Mouse (Mus musculus) hindbrain, postnatal 0 days (tissue): ENCODE data around the gene Prr5l. TPM values are rescaled to one million over a fixed set of nuclear protein-coding genes. Genes with fewer than 3 reads are reported as not detected.

ENCODE experiments used
- ATAC-seq: fragments of 200-750 bp; cut with Nextera tagmentation; 2 replicates; pipeline ENCODE4 v1.8.0; 2017; ENCODE audit warnings: mild to moderate bottlenecking, moderate TSS enrichment, moderate library complexity
- DNase-seq: peaks from one replicate; pipeline ENCODE4 v3.0.0-alpha.2; 2015; ENCODE audit warnings: low spot score
- H3K27ac ChIP-seq: fragments of 300-500 bp; sonication (generic); 2 replicates; pipeline ENCODE4 v1.5.1; 2014; ENCODE audit warnings: mild to moderate bottlenecking
- H3K27me3 ChIP-seq: fragments of 300-500 bp; sonication (generic); 2 replicates; pipeline ENCODE4 v1.6.1; 2014; ENCODE audit warnings: low read length, mixed read lengths; ENCODE audit not compliant: insufficient read depth
- H3K36me3 ChIP-seq: fragments of 300-500 bp; sonication (generic); 2 replicates; pipeline ENCODE4 v1.6.1; 2014; ENCODE audit warnings: low read length, mixed read lengths; ENCODE audit not compliant: insufficient read depth
- H3K4me1 ChIP-seq: fragments of 300-500 bp; sonication (generic); 2 replicates; pipeline ENCODE4 v1.6.1; 2014; ENCODE audit warnings: antibody characterized with exemption, low read length, mixed read lengths; ENCODE audit not compliant: insufficient read depth
- H3K4me2 ChIP-seq: fragments of 300-500 bp; sonication (generic); 2 replicates; pipeline ENCODE4 v1.6.1; 2014; ENCODE audit warnings: low read depth, mild to moderate bottlenecking, low read length, moderate library complexity, mixed read lengths
- H3K4me3 ChIP-seq: fragments of 300-500 bp; sonication (generic); 2 replicates; pipeline ENCODE4 v1.5.1; 2014; ENCODE audit warnings: low read length
- H3K9ac ChIP-seq: fragments of 300-500 bp; sonication (generic); replicated peaks from 2 replicates; pipeline ENCODE4 v1.6.1; 2014; ENCODE audit warnings: mild to moderate bottlenecking, low read length, moderate library complexity, mixed read lengths
- H3K9me3 ChIP-seq: fragments of 300-500 bp; sonication (generic); 2 replicates; pipeline ENCODE4 v1.6.1; 2016; ENCODE audit warnings: low read length, mixed read lengths
- CTCF ChIP-seq: IDR thresholded peaks from 2 replicates; pipeline ENCODE4 v1.5.1; 2016; ENCODE audit warnings: antibody characterized with exemption, control low read depth, low read depth
- WGBS: fragments of 180-500 bp; shearing (Covaris S2); extraction: QIAGEN DNeasy Blood & Tissue Kit; methylation state at CpG from one replicate; pipeline ENCODE4 v1.1.7; 2014; 5-methylcytosine and 5-hydroxymethylcytosine counted together
- polyA plus RNA-seq: library from polyadenylated mRNA; unstranded; fragments of >200 nt; fragmentation: Nextera tagmentation; extraction: Ambion mirVana; gene quantifications from 2 replicates; pipeline ENCODE4 v1.2.1, GENCODE M21; 2015
- total RNA-seq: library from RNA; depleted of rRNA; stranded (reverse); fragments of >200 nt; gene quantifications from 2 replicates; pipeline ENCODE4 v1.2.3, GENCODE M21; 2014

Prr5l gene
- total and polyA plus RNA-seq, 2 experiments from 2014 or later = 3.6 to 8.0 TPM

DNA sequence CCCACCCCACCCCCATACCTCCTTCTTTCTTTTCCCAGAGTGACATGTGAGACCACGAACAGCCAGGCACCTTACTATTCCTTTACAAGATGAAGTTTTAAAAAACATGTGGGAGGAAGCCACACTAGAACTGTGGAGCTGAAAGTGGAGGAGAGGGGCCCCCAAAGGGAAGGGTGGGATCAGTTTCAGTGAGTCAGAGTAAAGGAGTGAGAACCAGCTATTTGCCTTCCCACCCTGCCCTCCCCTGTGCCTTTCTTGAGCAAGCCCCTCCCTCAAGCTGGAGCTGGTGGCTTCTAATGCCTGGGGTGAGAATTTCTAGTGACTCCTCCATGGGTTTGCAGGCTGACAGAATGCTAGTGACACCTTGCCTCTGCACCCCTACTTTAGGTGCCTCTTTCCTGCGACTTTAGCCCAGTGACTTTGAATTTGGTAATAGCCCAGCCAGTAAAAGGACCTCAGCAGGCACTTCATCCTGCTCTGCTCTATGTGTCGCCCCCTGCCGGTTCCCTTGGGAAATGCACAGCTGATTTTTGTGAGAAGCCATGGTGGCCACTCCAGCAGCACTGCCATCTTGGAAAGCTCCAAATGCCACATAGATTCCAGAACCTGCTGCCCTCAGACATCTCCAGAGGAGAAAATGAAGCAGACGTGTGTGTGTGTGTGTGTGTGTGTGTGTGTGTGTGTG lies 67.4 kb downstream of the Prr5l start:
- Histone ChIP-seq H3K27ac (no peak overlapping the region), H3K4me2 (no peak overlapping the region), H3K27me3 (no peaks in the 10 kb centered on the region), H3K9ac (no peak overlapping the region), H3K9me3 (no peaks in the 10 kb centered on the region), H3K4me1 (no peaks in the 10 kb centered on the region), H3K36me3 (no peaks in the 10 kb centered on the region), H3K4me3 (no peak overlapping the region)
- 42% methylated on average over 5 of the region's 5 CpGs for WGBS
- TF ChIP-seq CTCF = peak; percentile 53
- ATAC-seq = no peak
- DNase-seq = no peak

DNA sequence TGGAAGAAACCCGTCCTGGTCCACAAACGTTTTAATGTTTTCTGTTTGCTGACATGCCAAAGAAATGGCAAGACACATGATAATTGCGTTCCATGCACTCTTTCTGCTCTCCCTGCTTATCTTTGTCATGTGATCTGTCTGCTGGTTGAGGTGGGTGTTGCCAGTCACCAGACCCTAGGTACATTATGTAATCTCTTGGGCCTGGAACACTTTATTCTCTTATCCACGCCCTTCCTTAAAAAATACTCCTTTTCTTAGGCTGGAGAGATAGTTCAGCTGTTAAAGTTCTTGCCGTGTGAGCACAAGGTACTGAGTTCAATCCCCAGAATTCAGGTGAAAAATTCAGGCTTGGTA lies 68.6 kb downstream of the Prr5l start:
- Histone ChIP-seq H3K4me2 (no peak overlapping the region), H3K9ac (no peak overlapping the region), H3K27ac (no peak overlapping the region), H3K27me3 (no peaks in the 10 kb centered on the region), H3K36me3 (no peaks in the 10 kb centered on the region), H3K9me3 (no peaks in the 10 kb centered on the region), H3K4me1 (no peaks in the 10 kb centered on the region), H3K4me3 (no peak overlapping the region)
- no peak for TF ChIP-seq CTCF
- ATAC-seq = no peak
- WGBS = 85% methylated on average over 5 of the region's 5 CpGs
- no peak for DNase-seq

DNA sequence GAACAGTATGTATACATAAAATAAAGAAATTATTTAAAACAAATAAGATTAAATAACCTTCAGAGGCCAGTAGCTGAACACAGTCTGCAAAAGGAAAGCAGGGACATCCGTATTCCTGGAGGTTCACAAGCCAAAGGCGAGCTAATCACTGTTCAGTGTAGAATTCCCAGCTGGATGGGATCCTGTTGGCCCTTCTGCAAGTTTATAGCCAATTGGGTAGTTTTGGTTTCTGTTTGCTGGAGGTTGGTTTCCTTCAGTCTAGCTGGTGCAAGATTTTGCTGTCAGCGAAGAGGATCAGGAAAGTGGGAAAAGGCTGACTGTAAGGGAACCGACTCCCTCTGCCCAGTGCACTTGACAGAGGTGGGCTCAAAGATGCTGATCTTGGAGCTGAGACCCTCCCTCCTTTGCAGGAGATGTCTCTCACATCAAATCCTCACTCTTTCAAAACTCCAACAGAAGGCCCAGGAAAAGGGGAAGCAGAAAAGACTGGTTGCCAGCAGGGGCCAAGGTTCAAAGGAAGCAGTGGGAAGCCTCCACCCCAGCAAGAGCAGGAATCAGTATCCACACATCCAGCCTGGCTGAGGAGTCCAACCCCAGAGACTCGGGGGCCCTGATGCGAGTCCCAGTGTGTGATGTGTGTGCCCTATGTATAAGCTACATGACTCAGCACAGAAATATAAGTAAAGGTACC lies 69.1 kb downstream of the Prr5l start:
- no peak for DNase-seq
- Histone ChIP-seq H3K4me2 (no peak overlapping the region), H3K27ac (no peak overlapping the region), H3K9ac (no peak overlapping the region), H3K4me1 (no peaks in the 10 kb centered on the region), H3K4me3 (no peak overlapping the region), H3K9me3 (no peaks in the 10 kb centered on the region), H3K27me3 (no peaks in the 10 kb centered on the region), H3K36me3 (no peaks in the 10 kb centered on the region)
- no peak for TF ChIP-seq CTCF
- 79% methylated on average over 6 of the region's 6 CpGs for WGBS
- ATAC-seq = no peak

DNA sequence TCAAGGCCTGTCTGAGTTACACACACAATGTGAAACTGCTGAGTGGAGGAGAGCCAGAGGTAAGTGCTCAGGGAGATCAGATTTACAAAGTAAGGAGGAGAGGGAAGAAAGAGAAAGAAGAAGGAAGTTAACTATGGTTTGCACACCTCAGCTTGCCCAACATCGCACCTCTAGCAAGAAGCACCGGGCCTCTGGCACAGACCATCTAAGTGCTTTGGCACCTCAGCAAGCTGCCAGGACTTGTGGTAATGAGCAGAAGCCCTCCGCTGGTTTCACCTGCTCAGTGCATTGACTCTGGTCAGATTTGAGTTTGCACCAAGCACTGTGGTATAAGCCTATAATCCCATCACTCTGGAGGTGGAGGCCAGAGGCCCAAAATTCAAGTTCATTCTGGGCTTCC lies 70.9 kb downstream of the Prr5l start:
- DNase-seq = no peak
- no peak overlapping the region for H3K9ac ChIP-seq
- H3K27me3 ChIP-seq = no peaks in the 10 kb centered on the region
- no peak for ATAC-seq
- WGBS = 81% methylated on average over 3 of the region's 3 CpGs
- H3K4me3 ChIP-seq = no peak overlapping the region
- H3K9me3 ChIP-seq = no peaks in the 10 kb centered on the region
- no peaks in the 10 kb centered on the region for H3K36me3 ChIP-seq
- no peaks in the 10 kb centered on the region for H3K4me1 ChIP-seq
- TF ChIP-seq CTCF = no peak
- H3K27ac ChIP-seq = no peak overlapping the region
- H3K4me2 ChIP-seq = no peak overlapping the region

DNA sequence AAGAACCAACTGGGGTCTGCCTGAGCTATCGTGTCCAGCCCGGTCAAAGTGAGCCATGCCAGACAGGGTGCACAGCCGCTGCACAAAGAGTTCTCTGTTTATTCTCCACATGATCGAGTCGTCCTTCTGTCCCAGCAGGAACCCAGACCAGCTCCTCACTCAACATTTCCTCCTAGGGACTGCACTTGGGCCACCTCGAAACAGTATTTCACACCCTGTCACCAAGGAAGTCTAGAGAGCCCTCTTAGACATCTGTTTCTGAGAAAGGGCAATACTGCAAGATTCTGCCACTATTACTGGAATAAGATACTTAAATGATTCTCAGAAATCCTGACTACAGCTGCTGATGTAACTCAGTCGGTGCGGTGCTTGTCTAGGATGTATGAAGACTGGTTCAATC lies 72.1 kb downstream of the Prr5l start:
- no peak overlapping the region for H3K4me3 ChIP-seq
- 55% methylated on average over 8 of the region's 8 CpGs for WGBS
- no peak overlapping the region for H3K4me2 ChIP-seq

DNA sequence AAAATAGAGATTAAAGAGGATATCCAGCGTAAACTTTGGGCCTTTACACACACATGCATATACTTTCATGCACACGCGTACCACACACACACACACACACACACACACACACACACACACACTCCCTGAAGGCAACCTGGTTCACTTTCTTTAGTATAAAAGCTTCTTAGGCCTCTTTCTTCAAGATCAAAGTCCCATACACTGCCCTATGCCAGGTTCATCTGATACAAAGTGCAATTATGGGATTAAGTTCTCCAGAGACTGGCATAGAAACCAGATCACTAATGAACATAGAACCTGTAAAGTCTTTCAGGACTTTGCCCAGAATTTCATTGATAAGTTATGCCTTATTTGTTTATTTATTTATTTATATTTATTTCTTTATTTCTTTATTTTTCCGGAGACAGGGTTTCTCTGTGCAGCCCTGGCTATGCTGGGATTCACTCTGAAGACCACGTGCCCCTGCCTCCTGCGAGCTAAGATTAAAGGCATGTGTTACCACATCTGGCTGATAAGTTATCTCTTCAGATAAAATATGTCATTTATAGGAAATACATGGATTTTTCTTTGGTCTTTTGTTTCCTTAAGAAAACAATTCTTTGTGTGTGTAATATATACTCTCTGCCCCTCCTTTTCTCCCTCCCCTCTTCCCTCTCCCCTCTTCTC lies 73.1 kb downstream of the Prr5l start:
- 96% methylated on average over 6 of the region's 6 CpGs for WGBS
- no peaks in the 10 kb centered on the region for H3K9me3 ChIP-seq

More for the DNA sequence above, 72.1 kb downstream of the Prr5l start:
- H3K27ac ChIP-seq = no peak overlapping the region
- H3K9me3 ChIP-seq = no peaks in the 10 kb centered on the region
- H3K9ac ChIP-seq = no peak overlapping the region
- H3K36me3 ChIP-seq = no peaks in the 10 kb centered on the region
- ATAC-seq (no peak), DNase-seq (no peak)
- no peak for TF ChIP-seq CTCF
- H3K27me3 ChIP-seq = no peaks in the 10 kb centered on the region
- H3K4me1 ChIP-seq = no peaks in the 10 kb centered on the region

DNA sequence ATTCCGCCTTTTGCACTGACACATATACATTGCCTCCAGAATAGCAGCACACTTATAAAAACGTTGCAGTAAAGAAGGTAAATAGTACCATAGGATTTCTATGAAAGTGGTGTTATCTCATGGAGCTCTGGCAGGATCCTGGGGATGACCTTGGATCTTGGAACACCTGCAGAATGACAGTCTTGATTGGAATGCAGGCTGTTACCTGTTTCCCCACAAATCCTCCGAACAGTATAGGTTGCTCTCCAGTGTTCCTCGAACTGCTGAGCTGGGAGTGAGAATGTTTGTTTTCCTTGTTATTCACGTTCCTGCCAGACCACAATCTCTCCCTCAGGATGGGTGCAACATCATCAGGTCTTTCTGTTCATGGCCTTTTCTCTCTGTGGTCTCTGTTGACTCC lies 75.1 kb downstream of the Prr5l start:
- no peak overlapping the region for H3K4me2 ChIP-seq
- no peak overlapping the region for H3K9ac ChIP-seq
- H3K36me3 ChIP-seq = no peaks in the 10 kb centered on the region
- 85% methylated on average over 5 of the region's 5 CpGs for WGBS
- H3K4me1 ChIP-seq = no peaks in the 10 kb centered on the region
- no peaks in the 10 kb centered on the region for H3K27me3 ChIP-seq
- no peak for TF ChIP-seq CTCF
- ATAC-seq (no peak), DNase-seq (no peak)
- no peak overlapping the region for H3K27ac ChIP-seq
- H3K4me3 ChIP-seq = no peak overlapping the region
- H3K9me3 ChIP-seq = no peaks in the 10 kb centered on the region

More for the DNA sequence above, 73.1 kb downstream of the Prr5l start:
- Histone ChIP-seq H3K27me3 (no peaks in the 10 kb centered on the region), H3K4me3 (no peak overlapping the region), H3K9ac (no peak overlapping the region), H3K4me1 (no peaks in the 10 kb centered on the region), H3K4me2 (no peak overlapping the region), H3K27ac (no peak overlapping the region), H3K36me3 (no peaks in the 10 kb centered on the region)
- TF ChIP-seq CTCF = no peak
- no peak for ATAC-seq
- no peak for DNase-seq
